Mouse (Mus musculus): ENCODE results near the gene Asic2.

DNA sequence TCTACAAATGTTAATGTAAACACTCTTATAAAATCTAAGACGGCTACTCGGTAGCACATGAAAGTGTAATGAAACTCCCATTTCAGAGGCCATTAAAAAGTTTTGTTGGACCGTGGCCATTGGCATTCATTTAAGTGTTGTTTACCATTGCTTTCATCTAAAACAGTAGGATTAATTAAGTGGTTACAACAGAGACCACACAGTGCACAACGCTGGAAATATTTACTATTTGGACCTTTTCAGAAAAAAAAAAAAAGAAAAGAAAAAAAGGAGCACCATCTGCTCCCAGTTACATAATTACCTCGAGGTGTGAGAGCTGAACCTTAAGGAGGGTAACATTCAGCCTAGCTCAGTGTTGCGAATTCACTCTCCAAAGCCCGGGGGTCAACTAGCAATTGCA is 1122.8 kb downstream of the Asic2 start:
- TF ChIP-seq GATA1 (IDR thresholded peaks at IDR 0.05; ENCODE audit: low read length), result no peak
- TF ChIP-seq TAL1 (IDR thresholded peaks at IDR 0.05; ENCODE audit: low read length), result no peak
